Mouse (Mus musculus) cerebellum, adult 8-10 months (tissue): ENCODE measurements around the gene Itga6.

ENCODE experiments used
- DNase-seq: peaks from one replicate; pipeline ENCODE4 v3.0.0; 2022

The Itga6 gene

DNA sequence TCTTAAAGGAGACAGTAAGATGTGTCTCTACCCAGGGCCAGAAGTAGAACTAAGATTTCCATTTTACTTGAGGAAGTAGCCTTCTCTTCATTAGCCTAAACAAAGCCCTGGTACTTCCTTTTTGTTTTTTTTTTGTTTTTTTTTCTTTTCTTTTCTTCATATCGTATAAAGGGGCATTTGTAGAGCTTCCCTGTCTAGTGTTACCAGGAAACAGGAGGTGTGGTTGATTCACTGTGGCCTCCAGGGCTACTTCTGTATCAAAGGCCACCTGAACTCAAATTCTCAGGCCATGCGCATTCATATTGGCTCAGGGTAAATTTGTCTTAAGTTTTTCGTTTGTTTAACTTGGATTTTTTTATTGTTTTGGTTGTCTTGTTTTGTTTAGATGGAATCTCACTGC lies 120.5 kb downstream of the Itga6 start:
- DNase-seq = no peak

DNA sequence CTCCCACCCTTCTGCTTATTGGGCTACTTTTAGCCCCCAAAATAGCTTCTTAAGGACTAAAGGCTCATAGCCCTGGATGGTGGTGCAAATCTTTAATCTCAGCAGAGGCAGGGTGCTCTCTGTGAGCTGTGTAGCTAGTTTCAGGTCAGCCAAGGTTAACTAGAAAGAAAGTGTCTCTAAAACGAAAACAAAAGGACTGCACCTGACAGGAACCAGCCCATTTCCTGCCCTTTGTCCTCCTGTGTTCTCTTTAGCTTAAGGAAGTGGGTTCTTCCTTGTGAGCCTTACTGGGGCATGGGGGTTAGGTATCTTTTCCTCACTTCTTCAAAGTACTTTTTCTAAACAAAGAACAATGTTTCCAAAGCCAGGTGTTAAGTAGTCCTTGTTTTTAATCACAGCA lies 121.1 kb downstream of the Itga6 start:
- DNase-seq = no peak

DNA sequence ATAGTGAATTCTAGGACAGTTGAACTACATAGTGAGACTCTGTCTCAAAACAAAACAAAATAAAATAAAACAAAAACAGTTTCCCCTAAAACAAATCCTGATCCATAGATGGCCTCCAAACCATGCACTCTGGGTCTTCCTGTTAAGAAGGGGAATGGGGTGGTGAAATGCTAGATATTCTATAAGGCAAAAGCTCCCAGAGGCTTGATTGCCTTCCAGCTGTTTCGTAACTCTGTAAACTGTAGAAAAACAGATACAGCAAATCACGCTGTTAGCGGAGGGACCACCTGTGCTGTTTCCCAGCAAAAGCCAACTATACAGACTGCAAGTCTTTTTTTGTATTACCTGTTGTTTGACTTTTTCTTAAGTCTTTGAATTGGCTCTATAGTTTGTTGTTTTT lies 121.6 kb downstream of the Itga6 start:
- no peak for DNase-seq

DNA sequence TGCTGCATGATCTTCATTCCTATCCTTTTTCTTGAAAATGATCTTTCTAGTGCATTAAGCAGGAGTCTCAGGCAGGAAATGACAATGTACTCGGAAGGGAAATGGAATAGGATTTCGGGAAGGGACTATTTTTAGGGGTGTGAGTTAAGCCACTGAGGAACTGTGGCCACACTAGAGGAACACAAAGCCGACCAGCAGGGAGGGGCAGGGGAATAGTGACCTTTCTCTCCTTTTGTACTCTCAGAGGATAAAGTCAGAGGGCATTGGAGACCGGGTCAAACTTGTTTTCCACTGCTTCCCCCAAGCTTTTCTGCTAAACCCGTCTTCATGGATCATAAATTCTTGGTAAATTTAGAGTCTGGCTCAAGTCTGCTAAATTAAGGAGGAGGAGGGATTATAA lies 122.1 kb downstream of the Itga6 start:
- no peak for DNase-seq

DNA sequence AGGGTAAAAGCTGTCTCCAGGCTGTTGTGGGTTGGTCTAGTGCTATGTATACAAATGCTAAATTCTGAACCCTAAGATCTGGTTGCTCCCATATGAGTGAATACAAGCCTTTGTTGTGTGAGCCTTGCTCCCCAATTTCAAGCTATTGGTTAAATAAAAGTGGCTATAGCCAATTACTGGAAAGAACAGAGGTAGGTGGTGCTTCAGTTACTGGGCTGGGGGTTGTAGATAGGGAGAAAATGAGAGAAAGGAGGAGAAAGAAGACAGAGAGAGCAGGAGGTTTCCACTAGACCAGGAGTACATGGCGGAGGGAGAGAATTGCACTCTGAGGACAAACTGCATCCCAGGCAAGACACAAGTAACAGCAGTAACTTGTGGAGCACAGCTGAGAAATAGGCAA lies 122.8 kb downstream of the Itga6 start:
- no peak for DNase-seq

DNA sequence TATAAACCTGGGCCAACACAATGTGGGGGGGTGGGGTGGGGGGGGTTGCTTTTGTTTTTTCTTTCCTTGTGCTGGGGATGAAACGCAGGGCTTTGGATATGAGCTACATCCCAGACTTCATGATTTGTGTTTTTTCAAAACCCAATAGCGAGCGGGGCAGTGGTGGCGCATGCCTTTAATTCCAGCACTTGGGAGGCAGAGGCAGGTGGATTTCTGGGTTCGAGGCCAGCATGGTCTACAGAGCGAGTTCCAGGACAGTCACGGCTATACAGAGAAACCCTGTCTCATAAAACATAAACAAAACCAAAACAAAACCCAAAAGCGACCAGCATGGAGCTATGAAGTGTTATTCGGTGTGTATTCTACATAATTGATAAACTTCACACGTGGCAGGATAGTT lies 126.7 kb downstream of the Itga6 start:
- DNase-seq = no peak

DNA sequence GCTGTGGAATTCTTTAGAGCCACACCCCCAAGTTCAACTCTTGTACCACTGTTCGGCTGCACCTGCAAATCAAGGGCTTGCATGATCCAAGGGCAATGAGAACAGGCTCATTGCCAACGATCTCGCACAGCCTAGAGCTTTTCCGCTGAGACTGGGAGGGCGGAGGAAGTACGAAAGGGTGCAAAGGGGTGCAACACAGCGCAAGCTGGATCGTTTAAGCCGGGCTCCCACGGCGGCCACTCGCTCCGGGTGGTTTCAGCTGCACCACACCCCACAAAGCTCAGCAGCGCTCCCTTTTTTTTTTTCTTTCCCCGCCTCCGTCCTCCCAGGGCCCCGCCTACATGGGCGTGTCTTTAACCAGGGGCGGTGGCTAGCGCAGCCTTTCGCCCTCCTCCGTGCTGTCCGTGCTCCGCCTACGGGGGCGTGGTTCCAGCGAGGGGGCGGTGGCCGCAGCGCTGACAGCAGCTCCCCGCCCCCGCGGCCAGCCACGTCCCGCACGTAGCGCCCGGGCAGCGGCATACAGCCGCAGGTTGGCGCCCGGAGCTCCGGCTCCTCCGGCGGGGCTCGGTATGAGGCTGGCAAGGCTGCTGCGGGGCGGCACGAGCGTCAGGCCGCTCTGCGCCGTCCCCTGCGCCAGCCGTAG lies 127.5 kb downstream of the Itga6 start, which contains the start of gene Pdk1:
TSS of gene Pdk1 (plus strand) at position 424 of the 643 bp plus-strand sequence.
- peak; percentile 98 for DNase-seq

DNA sequence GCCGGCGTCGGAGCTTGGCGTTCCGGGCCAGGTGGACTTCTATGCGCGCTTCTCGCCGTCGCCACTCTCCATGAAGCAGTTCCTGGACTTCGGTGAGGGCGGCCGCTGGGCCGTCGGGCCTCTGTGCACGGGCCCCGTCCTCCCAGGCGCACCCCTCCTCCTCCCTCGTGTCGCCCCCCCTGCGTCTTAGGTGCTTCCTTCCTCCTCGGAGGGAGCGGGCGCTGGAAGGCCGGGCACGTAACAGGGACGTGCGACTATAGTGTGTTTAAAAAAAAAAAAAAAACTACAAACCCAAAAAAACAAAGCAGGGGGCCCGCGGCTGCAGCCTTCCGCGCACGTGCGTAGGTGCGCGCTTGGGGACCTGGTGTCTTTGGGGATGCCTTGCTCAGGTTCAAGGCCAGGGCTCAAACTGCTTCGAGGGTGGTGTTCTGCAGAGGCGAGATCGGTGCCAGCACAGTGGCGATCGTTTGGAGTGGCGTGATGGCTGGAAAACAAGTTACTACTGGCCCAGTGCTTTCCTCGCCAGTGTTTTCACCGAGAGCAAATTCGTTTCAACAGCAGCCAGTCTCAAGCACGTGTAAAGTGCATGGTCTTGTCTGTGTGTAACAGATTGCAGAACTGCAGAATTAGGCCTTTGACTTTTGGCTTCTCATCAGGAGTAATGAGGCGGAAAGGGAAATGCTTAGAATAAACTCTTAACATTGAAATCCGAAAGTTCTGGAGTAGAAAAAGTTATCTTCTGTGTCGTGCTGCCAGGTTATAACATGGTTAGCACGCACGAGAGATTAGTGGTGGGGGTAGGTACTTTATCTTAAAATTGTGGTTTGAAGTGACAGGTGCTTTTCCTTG lies 128.3 kb downstream of the Itga6 start:
- DNase-seq = peak; percentile 36

DNA sequence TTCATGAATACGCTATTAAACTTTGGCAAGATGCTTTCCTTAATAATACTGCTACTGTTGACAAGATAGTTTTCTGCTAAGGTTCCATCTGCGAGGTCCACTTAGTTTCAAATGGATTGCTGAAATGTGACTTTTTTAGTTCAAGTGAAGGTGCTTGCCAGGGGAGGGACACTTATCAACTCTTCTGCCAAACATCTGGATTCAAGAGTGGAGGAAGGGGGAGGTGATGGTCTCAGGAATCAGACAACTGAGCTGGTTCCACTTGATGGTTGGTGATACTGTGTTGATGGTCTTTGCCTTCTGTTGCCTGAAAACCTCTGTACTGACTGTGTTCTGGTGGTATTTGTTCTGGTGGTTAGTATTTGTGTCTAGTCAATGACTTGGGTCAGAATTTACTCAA lies 129.0 kb downstream of the Itga6 start:
- DNase-seq = no peak

DNA sequence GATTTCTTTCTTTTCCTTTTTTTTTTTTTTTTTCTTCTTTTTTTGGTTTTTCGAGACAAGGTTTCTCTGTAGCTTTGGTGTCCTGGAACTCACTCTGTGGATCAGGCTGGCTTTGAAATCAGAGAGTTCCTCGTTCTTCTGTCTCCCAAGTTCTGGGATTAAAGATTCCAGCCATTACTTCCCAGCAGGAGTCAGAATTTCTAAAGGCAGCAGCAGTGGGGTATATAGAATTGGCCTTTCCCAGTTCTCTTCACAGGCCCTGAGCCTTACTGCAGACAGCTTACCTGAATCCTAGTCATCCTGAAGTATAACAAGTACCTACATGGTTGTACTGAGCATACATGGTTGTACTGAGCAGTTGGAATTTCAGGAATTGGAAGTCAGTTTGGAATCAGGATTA lies 129.4 kb downstream of the Itga6 start:
- DNase-seq = no peak

DNA sequence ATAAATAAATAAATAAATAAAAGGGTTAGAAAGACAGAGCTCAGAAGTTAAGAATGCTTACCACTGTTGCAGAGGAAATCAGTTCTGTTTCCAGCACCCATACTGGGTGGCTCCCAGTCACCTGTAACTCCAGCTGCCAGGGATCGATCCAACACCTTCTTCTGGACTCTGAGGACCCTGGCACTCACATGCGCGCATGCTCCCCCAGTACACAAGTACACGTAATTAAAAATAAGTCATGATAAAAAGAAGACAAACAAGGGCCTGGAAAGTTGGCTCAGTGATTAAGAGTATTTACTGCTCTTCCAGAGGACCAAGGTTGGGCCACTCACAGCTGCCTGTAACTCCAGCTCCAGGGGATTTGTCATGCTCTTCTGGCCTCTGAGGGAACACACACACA lies 132.4 kb downstream of the Itga6 start:
- DNase-seq = no peak

DNA sequence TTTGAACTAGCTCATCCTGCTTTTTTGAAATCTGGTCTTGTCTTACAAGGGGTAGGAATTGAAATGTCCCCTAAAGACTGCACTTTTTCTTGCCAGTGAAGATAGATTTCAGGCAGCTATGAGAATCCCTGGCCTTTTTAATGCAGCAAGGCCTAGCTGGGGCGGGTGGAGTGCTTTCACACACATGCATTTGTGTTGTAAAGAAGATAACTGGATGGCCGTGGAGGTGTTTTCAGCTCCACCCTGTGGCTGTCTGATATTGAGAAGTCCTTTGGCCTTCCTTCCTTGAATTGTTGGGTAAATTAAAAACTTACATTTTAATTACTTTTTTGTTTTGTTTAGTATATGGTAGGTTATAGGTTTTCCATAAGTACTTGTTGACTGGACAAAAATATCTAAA lies 133.0 kb downstream of the Itga6 start:
- DNase-seq = no peak

DNA sequence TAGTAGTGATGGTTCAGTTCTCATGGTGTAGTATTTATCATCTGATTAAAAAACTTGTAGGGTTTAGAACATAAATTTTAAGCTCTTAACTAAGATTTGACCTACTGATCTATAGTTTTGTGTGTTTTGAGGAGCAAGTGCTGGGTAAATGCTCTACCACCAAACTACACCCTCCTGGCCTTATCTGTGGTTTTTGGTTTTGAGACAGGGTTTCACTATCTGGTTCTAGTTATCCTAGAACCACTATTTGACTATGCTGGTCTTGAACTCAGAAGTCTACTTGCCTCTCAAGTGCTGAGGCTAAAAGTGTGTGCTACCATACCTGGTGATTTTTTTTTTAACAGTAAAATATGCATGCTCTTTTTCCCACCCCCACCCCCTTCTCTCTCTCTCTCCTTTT lies 133.5 kb downstream of the Itga6 start:
- DNase-seq = no peak

DNA sequence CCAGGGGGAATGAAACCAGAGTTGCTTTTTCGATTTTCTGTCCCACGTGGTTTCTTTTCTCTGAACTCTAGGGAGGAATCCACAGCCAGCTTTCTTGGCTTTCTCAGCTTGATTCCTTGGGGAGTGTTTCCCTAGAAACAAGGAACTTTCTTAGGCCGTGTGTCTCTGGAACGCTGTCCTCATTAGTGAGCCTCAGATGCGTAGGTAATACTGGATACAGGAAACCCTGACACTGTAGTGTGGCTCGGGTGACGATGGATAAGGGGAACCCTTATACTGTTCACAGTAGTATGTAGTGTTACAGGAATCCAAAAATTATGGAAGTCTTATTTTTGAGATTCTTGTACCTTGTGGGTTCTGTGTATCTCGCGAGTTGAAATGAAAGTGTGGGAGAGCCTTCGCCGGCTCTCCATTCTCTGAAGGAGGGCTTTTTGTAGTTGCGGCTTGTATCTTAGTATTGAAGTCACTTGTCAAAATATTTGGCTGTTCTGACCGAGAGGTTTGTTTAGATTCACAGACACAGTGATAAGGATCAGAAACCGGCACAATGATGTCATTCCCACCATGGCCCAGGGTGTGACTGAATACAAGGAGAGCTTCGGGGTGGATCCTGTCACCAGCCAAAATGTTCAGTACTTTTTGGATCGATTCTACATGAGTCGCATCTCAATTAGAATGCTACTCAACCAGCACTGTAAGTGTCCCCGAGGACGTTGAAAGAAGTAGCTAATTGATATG lies 137.7 kb downstream of the Itga6 start:
- DNase-seq = no peak

DNA sequence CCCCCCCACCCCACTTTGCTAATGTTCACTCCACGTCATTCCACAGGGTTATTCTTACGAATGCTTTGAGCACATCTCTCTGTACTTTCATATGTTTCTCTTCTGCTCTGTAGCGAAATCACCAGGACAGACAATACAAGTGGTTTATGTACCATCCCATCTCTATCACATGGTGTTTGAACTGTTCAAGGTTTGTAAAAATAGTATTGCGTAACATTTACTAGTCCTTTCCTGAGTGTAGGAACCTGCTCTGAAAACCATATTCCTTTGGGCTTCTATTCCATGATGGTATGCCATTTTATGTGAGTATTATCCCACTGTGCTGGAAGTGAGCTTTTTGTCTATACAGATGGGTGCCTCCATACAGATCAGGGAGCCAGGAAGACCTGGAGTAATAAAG lies 141.9 kb downstream of the Itga6 start:
- DNase-seq = no peak

DNA sequence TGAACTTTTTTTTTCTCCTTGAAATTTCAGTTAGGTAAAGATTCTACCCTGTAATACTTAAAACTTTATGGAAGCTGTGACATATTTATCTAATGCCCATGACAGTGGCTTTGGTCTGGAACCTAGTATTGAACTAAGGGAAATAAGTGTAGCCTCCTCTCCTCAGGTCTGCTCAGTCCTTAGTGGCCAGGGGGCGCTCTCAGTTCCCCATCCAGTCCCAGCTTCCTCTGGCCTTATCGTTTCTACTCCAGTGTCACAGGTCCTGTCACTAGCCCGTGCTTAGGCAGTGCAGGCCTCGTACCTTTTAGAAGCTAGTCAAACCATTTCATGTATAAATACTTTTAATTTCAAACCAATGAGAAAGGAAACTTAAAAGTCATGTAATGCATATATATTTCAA lies 143.0 kb downstream of the Itga6 start:
- no peak for DNase-seq

DNA sequence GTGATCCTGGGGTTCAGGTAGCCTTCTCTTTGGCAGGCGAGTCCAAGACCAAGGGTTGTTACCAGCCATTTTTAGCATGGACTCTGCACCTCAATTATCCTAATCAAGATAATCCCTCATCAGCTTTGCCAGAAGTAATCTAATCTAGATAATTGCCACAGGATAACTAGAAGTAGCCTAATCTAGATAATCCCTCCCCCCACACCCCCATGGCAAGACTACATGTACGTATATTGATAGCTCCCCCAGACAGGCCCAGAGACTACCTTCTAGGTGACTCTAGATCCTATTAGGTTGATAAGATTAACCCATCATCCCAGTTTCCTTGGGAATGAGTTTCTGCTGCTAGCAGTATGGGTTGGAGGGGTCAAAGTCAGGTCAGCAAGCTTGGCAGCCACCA lies 146.1 kb downstream of the Itga6 start:
- DNase-seq = no peak

DNA sequence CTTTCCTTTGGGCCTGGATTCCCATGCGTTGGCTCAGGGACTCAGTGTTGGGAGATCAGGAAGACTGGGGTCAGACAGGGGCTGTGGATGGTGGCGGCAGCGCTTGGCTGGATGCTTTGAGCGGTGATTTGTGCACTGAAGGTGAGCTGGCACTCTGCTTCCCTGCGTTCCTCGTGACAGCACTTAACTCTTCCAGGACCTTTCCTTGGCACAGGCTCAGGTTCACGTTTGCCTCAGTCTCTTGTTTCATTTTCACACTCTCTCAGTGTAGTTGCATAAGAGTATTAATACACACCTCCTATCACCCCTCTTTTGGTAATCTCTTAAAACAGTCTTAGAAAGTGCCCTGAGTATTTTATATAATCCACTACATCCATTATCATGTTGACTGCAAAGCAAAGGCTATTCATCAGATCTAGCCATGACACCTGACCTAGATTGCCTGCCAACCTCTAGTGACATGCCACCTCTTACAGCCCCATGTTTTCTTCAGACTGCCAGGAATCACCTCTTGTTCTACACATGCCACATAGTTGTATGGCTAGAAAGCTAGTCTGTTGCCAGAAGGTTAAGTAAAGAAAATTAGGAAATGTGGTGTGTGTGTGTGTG lies 147.4 kb downstream of the Itga6 start:
- no peak for DNase-seq

DNA sequence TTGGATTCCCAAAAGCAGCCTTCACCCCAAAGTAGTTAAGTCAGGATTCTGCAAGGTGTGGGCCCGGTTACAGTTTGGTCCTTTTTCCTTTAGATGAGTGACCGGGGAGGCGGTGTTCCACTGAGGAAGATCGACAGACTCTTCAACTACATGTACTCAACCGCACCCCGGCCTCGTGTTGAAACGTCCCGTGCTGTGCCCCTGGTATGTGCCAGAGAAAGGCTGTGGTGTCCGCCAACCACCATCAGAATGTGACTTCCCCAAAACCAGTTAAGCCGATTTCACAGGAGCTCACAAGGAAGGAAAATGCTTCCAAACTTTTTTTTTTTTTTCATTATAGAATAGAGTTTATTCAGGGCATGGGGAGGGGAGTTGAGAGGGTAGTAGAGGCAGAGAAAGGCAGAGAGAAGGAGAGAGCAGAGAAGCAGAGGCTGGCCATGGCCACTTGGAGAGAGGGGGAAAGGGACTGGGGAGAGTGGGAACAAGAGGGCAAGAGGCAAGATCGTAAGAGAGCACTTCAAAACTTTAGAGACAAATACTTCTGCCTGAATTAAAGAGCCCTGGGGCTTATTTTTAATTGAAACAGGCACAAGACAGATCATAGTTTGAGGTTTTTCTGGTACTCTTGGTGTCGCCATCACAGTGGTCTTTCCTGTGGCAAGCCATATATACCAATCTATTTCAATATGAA lies 150.3 kb downstream of the Itga6 start:
- no peak for DNase-seq

DNA sequence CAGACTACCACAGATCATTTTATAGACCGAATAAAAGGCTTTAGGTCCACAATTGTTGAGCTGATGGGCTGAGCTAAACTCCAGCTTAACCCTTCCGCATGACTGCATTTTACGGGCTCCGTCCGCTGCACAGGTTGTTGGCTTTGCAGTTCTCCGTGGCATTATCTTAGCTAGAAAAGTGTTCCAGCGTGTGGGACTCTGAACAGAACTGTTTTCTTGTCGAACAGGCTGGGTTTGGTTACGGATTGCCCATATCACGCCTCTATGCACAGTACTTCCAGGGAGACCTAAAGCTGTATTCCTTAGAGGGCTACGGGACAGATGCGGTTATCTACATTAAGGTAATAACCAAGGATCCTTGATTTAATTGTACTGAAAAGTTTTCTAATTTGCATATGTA lies 152.0 kb downstream of the Itga6 start:
- DNase-seq = no peak

DNA sequence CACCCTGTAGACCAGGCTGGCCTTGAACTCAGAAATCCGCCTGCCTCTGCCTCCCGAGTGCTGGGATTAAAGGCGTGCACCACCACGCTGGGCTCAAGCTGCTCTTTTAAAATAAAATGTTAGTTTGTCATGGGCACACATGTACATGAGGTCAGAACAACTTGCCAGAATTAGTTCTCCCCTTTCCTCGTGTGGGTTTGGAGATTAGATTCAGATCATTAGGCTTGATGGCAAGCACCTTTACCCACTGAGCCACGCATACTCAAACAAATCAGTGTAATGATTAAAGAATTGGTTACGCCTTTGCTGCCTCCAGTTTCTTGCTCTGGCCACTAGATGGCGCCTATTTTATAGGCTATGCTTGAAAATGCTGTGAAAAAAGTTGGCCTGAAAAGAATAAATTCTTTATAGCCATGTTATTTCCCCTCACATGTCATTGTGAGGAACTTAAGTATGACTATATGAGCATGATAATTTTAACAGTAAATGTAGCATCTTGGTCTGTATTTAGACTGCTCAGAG lies 153.0 kb downstream of the Itga6 start:
- DNase-seq = peak; percentile 53

DNA sequence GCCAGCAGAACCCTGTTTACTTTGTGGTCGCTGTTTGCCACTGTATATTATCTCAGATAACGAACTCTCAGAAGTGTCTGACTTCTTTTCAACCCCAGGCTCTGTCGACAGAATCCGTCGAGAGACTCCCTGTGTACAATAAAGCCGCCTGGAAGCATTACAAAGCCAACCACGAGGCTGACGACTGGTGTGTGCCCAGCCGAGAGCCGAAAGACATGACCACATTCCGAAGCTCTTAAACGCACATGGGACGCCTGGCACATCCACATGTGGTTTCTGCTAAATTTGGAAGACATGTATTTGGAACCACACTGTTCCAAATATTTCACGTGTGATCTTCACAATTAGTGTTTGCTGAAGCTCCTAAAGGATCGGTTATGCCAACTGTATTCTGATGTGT lies 154.5 kb downstream of the Itga6 start:
- DNase-seq = no peak

DNA sequence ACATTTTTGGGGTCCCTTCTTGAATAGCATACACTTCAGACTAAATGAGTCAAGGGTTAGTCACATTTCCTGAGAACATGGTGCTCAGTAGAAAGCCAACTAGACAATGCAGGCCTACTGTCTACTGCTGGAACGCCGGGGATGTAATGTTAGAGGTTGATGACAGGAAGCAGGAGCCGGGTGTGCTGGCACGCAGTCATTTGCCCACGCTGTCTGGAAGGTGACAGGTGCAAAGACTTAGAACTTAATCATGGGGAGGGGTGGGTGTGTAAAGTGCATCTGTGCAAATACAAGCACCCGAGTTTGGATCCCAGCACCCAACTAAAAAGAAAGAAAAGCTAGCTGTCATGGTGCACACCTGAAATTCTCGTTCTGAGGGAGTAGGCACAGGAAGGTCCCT lies 159.7 kb downstream of the Itga6 start:
- DNase-seq = no peak
